Mouse (Mus musculus) R1 (cell line): ENCODE results near the gene Steap1.

ENCODE experiments used
- DNase-seq: peaks from one replicate; pipeline ENCODE4 v3.0.0-alpha.2; 2018; ENCODE audit warnings: low read depth, low spot score

Gene Steap1

GRCm38 (mm10) chr5:5748866-5749682 is at the start of gene Steap1:
Steap1 (minus strand) TSS chr5:5749326.
- DNase-seq = peak; percentile 83

DNA sequence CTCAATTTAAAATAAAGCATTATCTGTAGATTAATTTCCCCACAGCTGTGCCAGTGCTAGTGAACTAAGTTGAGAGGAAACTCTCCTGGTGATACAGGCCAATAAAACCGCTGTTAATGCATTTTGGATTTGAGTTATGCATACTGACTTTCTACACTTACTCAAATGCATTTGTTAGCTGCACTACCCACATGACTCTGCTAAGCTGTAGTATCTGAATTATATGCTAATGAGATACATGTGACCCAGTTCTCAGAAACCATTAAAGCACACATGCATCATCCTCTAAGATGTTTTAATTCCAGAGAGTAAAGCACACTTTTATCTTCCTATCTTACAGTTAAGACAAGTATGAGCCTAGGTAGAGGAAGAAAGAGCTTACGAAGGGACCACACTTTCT is 38.0 kb upstream of the Steap1 start:
- DNase-seq = no peak

DNA sequence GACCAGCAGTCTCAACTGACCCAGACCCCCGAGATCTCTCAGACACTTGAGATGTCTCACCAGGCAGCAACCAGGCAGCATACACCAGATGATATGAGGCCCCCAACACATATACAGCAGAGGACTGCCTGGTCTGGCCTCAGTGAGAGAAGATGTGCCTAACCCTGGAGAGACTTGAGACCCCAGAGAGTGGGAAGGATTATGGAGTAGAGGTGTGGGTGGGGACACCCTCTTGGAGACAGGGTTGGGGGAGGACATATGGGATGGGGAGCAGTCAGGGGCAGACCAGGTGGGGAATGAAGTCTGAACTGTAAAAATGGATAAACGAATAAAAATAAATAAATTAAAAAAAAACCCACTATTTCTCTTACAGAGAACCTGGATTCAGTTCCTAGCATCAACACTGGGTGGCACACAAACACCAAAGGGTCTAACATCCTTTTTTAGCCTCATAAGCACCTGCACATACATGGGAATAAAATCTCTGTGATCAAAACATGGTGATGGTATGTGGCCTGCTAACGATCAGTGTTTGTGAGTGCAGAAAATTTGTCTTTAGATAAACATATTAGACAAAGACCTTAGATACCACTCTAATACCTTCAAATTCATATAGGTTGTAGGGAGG is 7.4 kb upstream of the Steap1 start:
- no peak for DNase-seq

DNA sequence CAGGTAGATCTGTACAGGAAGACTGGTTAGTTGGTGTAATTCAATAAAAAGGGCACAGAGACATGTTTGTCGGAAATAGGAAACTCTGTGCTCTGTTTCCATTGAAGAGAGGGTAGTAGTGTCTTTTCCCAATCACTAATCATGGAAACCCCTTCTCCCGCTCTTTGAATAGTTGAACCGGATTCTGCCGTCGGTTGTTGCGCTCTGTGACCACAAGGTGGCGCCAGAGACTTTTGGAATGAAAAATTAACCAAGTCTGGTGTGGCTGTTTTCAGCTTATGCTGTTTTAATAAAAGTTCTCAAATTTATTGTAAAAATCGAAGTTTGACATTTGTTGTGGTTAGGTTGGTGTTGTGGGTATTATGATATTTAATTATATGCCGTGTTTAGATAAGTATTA is 5.9 kb upstream of the Steap1 start:
- peak; percentile 63 for DNase-seq

- DNase-seq = peak; percentile 73
These were observed 671 bp upstream of the Steap1 start for GRCm38 (mm10) chr5:5749772-5750222.

GRCm38 (mm10) chr5:5734445-5734844 is 14.7 kb downstream of the Steap1 start:
- no peak for DNase-seq

GRCm38 (mm10) chr5:5732858-5733257 is 16.3 kb downstream of the Steap1 start:
- no peak for DNase-seq

- no peak for DNase-seq
These were observed 16.9 kb downstream of the Steap1 start for GRCm38 (mm10) chr5:5732208-5732607.

GRCm38 (mm10) chr5:5729904-5730303 is 19.2 kb downstream of the Steap1 start:
- DNase-seq = no peak

GRCm38 (mm10) chr5:5722217-5722616 is 26.9 kb downstream of the Steap1 start:
- no peak for DNase-seq

- no peak for DNase-seq
These were observed 38.1 kb downstream of the Steap1 start for GRCm38 (mm10) chr5:5711032-5711431.

DNA sequence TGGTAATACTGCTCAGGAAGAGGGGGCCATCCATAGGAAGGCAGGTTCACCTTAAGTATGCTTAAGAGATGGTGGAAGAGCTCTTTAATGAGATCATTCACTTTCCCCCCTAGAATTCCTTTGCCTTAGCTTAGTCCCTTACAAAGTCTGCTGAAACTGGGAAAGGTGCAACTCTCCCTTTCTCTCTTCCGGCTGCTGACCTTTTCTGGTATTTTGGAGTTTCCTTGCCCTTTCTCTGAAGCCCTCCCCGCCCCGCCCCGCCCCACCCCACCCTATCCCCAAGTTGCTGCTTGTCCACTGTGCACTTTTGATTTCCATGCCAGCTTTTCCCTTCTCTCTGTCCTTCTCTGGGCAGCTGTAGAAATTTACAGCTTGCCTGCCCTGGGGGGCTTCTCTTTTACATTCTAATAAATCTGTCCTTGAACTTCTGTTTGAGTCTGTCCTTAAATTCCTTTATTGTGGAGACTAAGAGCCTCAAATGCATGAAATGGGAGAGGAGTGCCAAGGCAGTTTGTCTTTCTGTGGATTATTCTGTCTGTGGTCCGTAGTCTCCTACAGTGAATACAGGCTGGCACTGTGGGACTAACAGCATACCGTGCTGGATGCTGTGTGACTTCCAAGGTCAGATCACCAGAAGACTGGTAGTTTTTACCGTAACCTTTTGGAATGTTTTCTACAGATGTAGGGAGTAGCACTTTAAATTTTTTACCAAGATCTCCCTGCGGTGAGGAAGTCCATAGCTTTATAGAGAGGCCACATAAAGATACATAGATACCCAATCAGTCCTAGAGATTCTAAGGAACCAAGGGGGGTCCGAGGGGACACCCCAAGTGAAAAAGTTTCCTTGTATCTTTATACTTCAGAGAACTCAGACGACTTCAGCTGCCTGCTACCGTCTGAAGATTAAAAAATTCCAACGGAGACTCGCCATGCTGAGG is 41.5 kb downstream of the Steap1 start:
- peak; percentile 95 for DNase-seq

GRCm38 (mm10) chr5:5705019-5705418 is 44.1 kb downstream of the Steap1 start:
- DNase-seq = no peak

GRCm38 (mm10) chr5:5700386-5700785 is 48.7 kb downstream of the Steap1 start:
- peak; percentile 82 for DNase-seq

DNA sequence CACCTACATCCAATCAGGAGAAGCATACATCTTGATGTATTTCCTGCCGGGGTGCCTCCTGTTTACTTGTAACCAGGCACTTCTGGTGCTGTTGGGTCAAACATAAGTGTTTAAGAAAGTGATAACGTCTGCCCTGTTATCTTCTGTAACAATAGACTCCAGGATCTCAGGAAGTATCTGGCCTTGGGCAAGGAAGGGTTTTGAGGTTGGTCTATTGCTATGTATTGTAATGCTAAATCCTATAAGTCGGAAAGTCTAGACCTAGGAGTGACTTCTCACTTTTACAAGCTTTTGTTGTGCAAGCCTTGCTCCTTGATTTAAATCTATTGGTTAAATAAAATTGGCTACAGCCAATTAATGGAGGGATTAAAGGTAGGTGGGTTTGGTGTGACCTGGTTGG is 50.3 kb downstream of the Steap1 start:
- peak; percentile 97 for DNase-seq

GRCm38 (mm10) chr5:5695401-5695942 is 53.7 kb downstream of the Steap1 start:
- DNase-seq = no peak

DNA sequence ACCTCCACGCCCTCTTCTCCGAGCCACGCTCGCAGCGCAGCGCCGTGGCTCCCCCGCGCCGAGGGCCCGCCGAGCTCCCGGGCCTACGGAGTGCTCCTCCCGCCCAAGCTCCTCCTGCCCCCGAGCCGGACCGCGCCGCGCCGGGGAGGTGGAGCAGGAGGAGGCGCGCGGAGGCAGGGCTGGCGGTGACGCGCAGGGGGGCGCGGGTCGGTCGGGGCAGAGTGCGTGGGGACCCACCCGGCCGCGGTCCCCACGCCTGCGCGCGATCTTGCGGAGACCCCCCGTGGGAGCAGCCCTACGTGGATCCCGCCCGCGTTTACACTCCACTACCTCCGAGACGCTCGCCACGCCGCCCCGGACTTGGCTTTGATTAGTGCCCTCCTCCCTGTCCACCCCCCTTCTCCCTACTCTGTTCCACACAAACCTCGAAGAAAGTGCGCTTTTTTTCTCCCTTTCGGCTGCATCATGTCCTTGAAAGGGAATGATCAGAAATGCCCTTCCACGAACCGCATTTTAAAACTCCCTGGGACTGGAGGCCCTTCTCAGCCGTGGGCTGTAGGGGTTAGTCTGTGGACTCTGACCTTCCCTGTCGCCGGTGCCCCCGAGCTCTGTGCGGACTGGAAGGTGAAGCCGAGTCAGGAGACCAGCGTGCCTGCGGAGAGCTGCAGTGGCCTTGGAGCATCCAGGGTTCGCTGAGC is 55.0 kb downstream of the Steap1 start, which contains the start of gene Steap2:
Steap2 (minus strand) TSS at position 623 of the 698 bp plus-strand sequence.
- peak; percentile 74 for DNase-seq

DNA sequence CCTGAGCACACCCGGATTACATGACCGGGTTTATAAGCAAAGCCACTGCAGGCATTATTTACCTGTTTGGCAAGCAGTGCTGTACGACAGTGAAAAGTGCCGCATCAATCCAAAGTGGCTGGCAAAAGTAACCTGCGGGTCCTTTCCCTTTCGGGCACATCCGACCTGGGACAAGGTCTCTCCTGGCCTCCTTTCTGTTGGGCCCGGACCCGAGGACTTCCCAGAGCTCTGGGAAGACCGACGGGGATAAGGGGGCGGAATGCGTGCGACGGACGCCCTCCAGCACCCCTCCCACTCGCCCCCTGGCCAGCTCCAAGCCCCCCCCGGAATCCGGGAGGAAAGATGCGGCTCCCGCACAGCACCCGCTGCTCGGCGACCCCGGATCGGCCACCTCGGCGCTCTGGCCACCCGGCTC is 55.6 kb downstream of the Steap1 start:
- DNase-seq = peak; percentile 58

DNA sequence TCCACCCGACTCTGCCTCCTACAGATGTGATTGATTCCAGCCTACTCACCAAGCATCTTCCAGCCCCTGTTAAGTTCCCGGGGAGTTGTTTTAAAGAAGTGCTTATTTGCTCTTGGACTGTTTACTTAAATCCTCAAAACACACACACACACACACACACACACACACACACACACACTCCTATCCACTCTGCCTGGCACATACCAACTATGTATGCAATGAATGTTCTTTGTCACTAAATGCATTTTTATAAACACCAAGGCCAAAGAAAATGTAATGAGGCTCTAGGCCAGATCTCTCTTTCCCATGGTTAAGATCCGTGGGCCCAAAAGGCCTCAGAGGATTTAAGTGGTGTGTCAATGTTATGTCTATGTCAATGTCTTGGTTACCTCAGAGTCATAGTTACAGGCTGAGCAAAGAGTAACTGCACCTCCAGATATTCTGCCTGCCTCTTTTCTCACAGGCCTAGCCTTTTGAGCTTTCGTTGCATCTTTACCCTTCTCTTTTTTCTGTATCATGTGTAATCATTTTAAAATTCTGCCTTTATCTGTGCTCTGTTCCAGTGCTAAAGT is 56.9 kb downstream of the Steap1 start:
- no peak for DNase-seq

DNA sequence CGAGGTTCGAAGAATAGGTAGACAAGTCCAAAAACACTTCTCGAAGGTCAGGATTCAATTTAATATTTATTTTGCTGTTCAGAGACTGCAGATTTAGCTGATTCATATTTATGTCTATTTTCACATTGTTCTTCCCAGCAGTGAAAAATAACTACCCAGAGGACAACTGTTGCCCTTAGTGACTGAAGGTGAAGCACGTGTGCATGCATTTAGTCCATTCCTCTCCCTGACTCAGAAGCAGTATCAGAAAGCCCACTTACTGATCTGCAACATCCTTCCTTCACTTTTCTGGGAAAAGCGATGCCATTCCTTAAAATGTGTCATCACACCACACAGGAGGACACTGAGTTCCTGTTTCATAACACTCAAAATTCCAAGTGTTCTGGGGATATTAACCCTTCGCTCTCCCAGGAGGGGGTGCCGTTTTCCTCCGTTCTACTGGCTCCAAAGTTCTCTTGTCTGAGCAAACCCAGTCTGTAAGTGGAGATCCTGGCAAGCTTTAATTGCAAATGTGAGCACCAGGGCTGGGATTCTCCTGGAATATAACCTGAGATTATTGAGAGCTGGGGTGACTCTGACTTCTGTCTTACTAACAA is 60.1 kb downstream of the Steap1 start:
- DNase-seq = no peak
